ENCODE assay signal across 25 mouse cellular contexts in genomic region chr17:25946349-25946748, GRCm38 (mm10). TPM values are rescaled to one million over a fixed set of nuclear protein-coding genes. Genes with fewer than 3 reads are reported as not detected.
A peak's percentile ranks its signal among the peaks of the same experiment; 100 is the strongest.
DNase-seq lines count a peak whose midpoint lies in the region; ATAC-seq and TF ChIP-seq lines count a peak whose summit lies in the region.
"Had no signal": no experiment of that assay in that cellular context is flagged by ENCODE, and none has a peak within 500 bp of the region (broad histone marks: within the 10 kb centered on the region; RNA-seq: fewer than 3 reads in every experiment).

No protein-coding gene starts in this region.

- no peak for TF ChIP-seq CTCF in heart, adult 2 months (IDR thresholded peaks at IDR 0.05)

- TF ChIP-seq EP300 in heart, adult 2 months (IDR thresholded peaks at IDR 0.05; ENCODE audit: insufficient read depth, low read depth, low read length): no peak

- intact Hi-C loops in heart, adult 2 months (cut with DNase I): no loop called here

- no peaks in the 10 kb centered on the region for H3K79me2 ChIP-seq in heart, adult 2 months (replicated peaks; ENCODE audit: control insufficient read depth, insufficient read depth, low read length)

- H3K9ac ChIP-seq in heart, adult 2 months (ENCODE audit: low read depth, low read length): no peak overlapping the region
- H3K9ac ChIP-seq in kidney, embryonic 16.5 days (replicated peaks; ENCODE audit: low read length): no peak overlapping the region
- H3K9ac ChIP-seq in liver, embryonic 15.5 days: peak overlapping the region; percentile 69
- H3K9ac ChIP-seq: forebrain, postnatal 0 days; hindbrain, embryonic 14.5 days; limb, embryonic 12.5 days; lung, embryonic 14.5 days; neural tube, embryonic 12.5 days had no signal

- TF ChIP-seq POLR2A in heart, adult 2 months (IDR thresholded peaks at IDR 0.05; ENCODE audit: insufficient read depth, low read depth, low read length): no peak

- no peak for ATAC-seq in kidney, embryonic 16.5 days (ENCODE audit: low FRiP score, low TSS enrichment)
- peak; percentile 16; the same call in 1 of the 2 replicates for ATAC-seq in liver, embryonic 15.5 days (ENCODE audit: insufficient read depth)
- ATAC-seq: forebrain, postnatal 0 days had no signal

- no peak for DNase-seq in heart, adult 2 months
- DNase-seq in heart, postnatal 4 days: no peak
- no peak for DNase-seq in kidney, postnatal 14 days
- DNase-seq in limb, embryonic 10.5 days (ENCODE audit: low spot score): no peak
- DNase-seq in layer of hippocampus, postnatal 14 days (ENCODE audit: low spot score in 2 of 2): no peak
- no peak for DNase-seq in gastrocnemius, postnatal 4 days (ENCODE audit: low spot score in 2 of 2)
- DNase-seq: cerebellum, adult 9-10 months; forebrain, postnatal 0 days; layer of hippocampus, adult 9-11 months; lung, embryonic 14.5 days; right cerebral cortex, postnatal 4 days had no signal

- no peaks in the 10 kb centered on the region for H3K36me3 ChIP-seq in heart, adult 2 months (ENCODE audit: control insufficient read depth, insufficient read depth, low read length)
- H3K36me3 ChIP-seq in kidney, embryonic 16.5 days (ENCODE audit: insufficient read depth, low read length): no peaks in the 10 kb centered on the region
- no peaks in the 10 kb centered on the region for H3K36me3 ChIP-seq in limb, embryonic 10.5 days
- no peaks in the 10 kb centered on the region for H3K36me3 ChIP-seq in liver, embryonic 15.5 days (replicated peaks)
- H3K36me3 ChIP-seq: limb, embryonic 12.5 days; neural tube, embryonic 12.5 days had no signal

- no peak overlapping the region for H3K4me3 ChIP-seq in heart, adult 2 months
- H3K4me3 ChIP-seq in kidney, embryonic 16.5 days (ENCODE audit: low read length): no peak overlapping the region
- H3K4me3 ChIP-seq in limb, embryonic 10.5 days: no peak overlapping the region
- peak overlapping the region; percentile 21 for H3K4me3 ChIP-seq in liver, embryonic 15.5 days (replicated peaks)
- H3K4me3 ChIP-seq: gastrocnemius, adult 2 months; limb, embryonic 12.5 days; neural tube, embryonic 12.5 days had no signal

- H3K27me3 ChIP-seq in heart, adult 2 months (ENCODE audit: control insufficient read depth, insufficient read depth, low read length): peaks cover under 1% of the 10 kb centered on the region; the same call in 1 of the 2 replicates
- H3K27me3 ChIP-seq in kidney, embryonic 16.5 days (ENCODE audit: insufficient read depth, low read length): peaks cover 14% of the 10 kb centered on the region
- H3K27me3 ChIP-seq in limb, embryonic 10.5 days (ENCODE audit: low read depth, poor library complexity, severe bottlenecking): peaks cover 21% of the 10 kb centered on the region
- peaks cover 26% of the 10 kb centered on the region for H3K27me3 ChIP-seq in liver, embryonic 15.5 days

- H3K4me2 ChIP-seq in kidney, embryonic 16.5 days (replicated peaks; ENCODE audit: low read depth, low read length): no peak overlapping the region
- H3K4me2 ChIP-seq in liver, embryonic 15.5 days: peak overlapping the region; percentile 79
- H3K4me2 ChIP-seq: hindbrain, embryonic 14.5 days; limb, embryonic 12.5 days; lung, embryonic 14.5 days; midbrain, embryonic 11.5 days; neural tube, embryonic 12.5 days had no signal

- no peaks in the 10 kb centered on the region for H3K9me3 ChIP-seq in kidney, embryonic 16.5 days (ENCODE audit: low read length)
- no peaks in the 10 kb centered on the region for H3K9me3 ChIP-seq in limb, embryonic 10.5 days (replicated peaks)
- H3K9me3 ChIP-seq in liver, embryonic 15.5 days (replicated peaks): no peaks in the 10 kb centered on the region
- H3K9me3 ChIP-seq: limb, embryonic 12.5 days; neural tube, embryonic 12.5 days had no signal

- peak overlapping the region; percentile 55 for H3K27ac ChIP-seq in heart, adult 2 months
- peak overlapping the region; percentile 87 for H3K27ac ChIP-seq in kidney, embryonic 16.5 days (ENCODE audit: low read length)
- H3K27ac ChIP-seq in limb, embryonic 10.5 days: peak overlapping the region; percentile 44; the same call in 1 of the 2 replicates
- peak overlapping the region; percentile 99 for H3K27ac ChIP-seq in liver, embryonic 15.5 days (replicated peaks)
- H3K27ac ChIP-seq: hindbrain, embryonic 14.5 days; limb, embryonic 12.5 days; macrophage; neural tube, embryonic 12.5 days had no signal

- 62% methylated on average over 7 of the region's 7 CpGs for WGBS in heart, adult 2 months
- WGBS in kidney, embryonic 16.5 days: 77% methylated on average over 7 of the region's 7 CpGs
- WGBS in limb, embryonic 10.5 days: 91% methylated on average over 7 of the region's 7 CpGs
- 40% methylated on average over 7 of the region's 7 CpGs for WGBS in liver, embryonic 15.5 days (ENCODE audit: insufficient replicate concordance)

- peaks cover 4% of the 10 kb centered on the region; the same call in 1 of the 2 replicates for H3K4me1 ChIP-seq in heart, adult 2 months (ENCODE audit: control insufficient read depth, insufficient read depth, low read length)
- peaks cover 6% of the 10 kb centered on the region for H3K4me1 ChIP-seq in kidney, embryonic 16.5 days (ENCODE audit: insufficient read depth, low read length)
- peaks cover 36% of the 10 kb centered on the region for H3K4me1 ChIP-seq in limb, embryonic 10.5 days
- H3K4me1 ChIP-seq in liver, embryonic 15.5 days (replicated peaks): peaks cover 72% of the 10 kb centered on the region

RNA-seq across cellular contexts. Expression of gene Nhlrc4, which starts 1.6 kb away (rescaled TPM):
- under 1 TPM; 0.10 to 0.30 TPM for total RNA-seq in heart, adult 2 months (2021)
- polyA plus RNA-seq in heart, adult 2 months (2012; rRNA removed): 0.15 and 2.8 TPM in 2 replicates
- total RNA-seq in heart, postnatal 4 days (2021): not detected
- 1.8 and 3.7 TPM in 2 replicates for polyA plus RNA-seq in kidney, embryonic 16.5 days (2015; fragmentation: Nextera tagmentation; extraction: Ambion mirVana)
- polyA plus RNA-seq in limb, embryonic 10.5 days (2016; fragmentation: Nextera tagmentation; extraction: Ambion mirVana): 0.10 and 0.18 TPM in 2 replicates
- polyA plus RNA-seq in liver, embryonic 15.5 days (2015; fragmentation: Nextera tagmentation; extraction: Ambion mirVana): 6.1 and 6.7 TPM in 2 replicates
- not detected for total RNA-seq in layer of hippocampus, postnatal 14 days (2021)
- total RNA-seq in gastrocnemius, postnatal 4 days (2021): not detected
- total RNA-seq: adrenal gland, postnatal 36 days; forebrain, postnatal 0 days; gastrocnemius, adult 2 months; granulocyte monocyte progenitor cell, adult 5-6 weeks; monocyte, adult 5-6 weeks had no signal
- polyA plus RNA-seq: embryonic facial prominence, embryonic 11.5 days; heart, postnatal 0 days; hindbrain, embryonic 14.5 days; intestine, embryonic 14.5 days; lung, embryonic 14.5 days; macrophage had no signal

RNA-seq across cellular contexts. Expression of gene Pigq, which starts 1.6 kb away (rescaled TPM):
- 10 to 100 TPM; 40.8 to 48.7 TPM for total RNA-seq in heart, adult 2 months (2021)
- polyA plus RNA-seq in heart, adult 2 months (2012; rRNA removed): 74.7 and 115 TPM in 2 replicates
- 10 to 100 TPM; 86.0 to 89.4 TPM for total RNA-seq in heart, postnatal 4 days (2021)
- polyA plus RNA-seq in kidney, embryonic 16.5 days (2015; fragmentation: Nextera tagmentation; extraction: Ambion mirVana): 85.8 and 95.9 TPM in 2 replicates
- polyA plus RNA-seq in limb, embryonic 10.5 days (2016; fragmentation: Nextera tagmentation; extraction: Ambion mirVana): 65.2 and 72.1 TPM in 2 replicates
- 156 and 174 TPM in 2 replicates for polyA plus RNA-seq in liver, embryonic 15.5 days (2015; fragmentation: Nextera tagmentation; extraction: Ambion mirVana)
- 100 to 1,000 TPM; 160 to 168 TPM for total RNA-seq in layer of hippocampus, postnatal 14 days (2021)
- total RNA-seq in gastrocnemius, postnatal 4 days (2021): 10 to 100 TPM; 46.7 to 50.8 TPM

RNA-seq across cellular contexts. Expression of gene A930017K11Rik, which starts 6.0 kb away (rescaled TPM):
- under 1 TPM; 0.27 to 0.37 TPM for total RNA-seq in heart, adult 2 months (2021)
- polyA plus RNA-seq in heart, adult 2 months (2012; rRNA removed): 0.44 and 0.61 TPM in 2 replicates
- not detected for total RNA-seq in heart, postnatal 4 days (2021)
- polyA plus RNA-seq in kidney, embryonic 16.5 days (2015; fragmentation: Nextera tagmentation; extraction: Ambion mirVana): 8.1 and 9.5 TPM in 2 replicates
- polyA plus RNA-seq in limb, embryonic 10.5 days (2016; fragmentation: Nextera tagmentation; extraction: Ambion mirVana): 0.08 and 0.20 TPM in 2 replicates
- 0.23 and 0.37 TPM in 2 replicates for polyA plus RNA-seq in liver, embryonic 15.5 days (2015; fragmentation: Nextera tagmentation; extraction: Ambion mirVana)
- total RNA-seq in layer of hippocampus, postnatal 14 days (2021): under 1 TPM in 1 of 2 experiments, not detected in 1; 0.14 TPM
- total RNA-seq in gastrocnemius, postnatal 4 days (2021): not detected
- total RNA-seq: adrenal gland, postnatal 36 days; gastrocnemius, adult 2 months; granulocyte monocyte progenitor cell, adult 5-6 weeks; monocyte, adult 5-6 weeks had no signal
- polyA plus RNA-seq: heart, postnatal 0 days; macrophage; midbrain, embryonic 11.5 days had no signal

RNA-seq across cellular contexts. Expression of gene Rab40c, which starts 26.8 kb away (rescaled TPM):
- 10 to 100 TPM; 15.2 to 17.6 TPM for total RNA-seq in heart, adult 2 months (2021)
- polyA plus RNA-seq in heart, adult 2 months (2012; rRNA removed): 20.5 and 33.8 TPM in 2 replicates
- total RNA-seq in heart, postnatal 4 days (2021): 10 to 100 TPM; 16.1 to 16.6 TPM
- 33.5 and 33.7 TPM in 2 replicates for polyA plus RNA-seq in kidney, embryonic 16.5 days (2015; fragmentation: Nextera tagmentation; extraction: Ambion mirVana)
- polyA plus RNA-seq in limb, embryonic 10.5 days (2016; fragmentation: Nextera tagmentation; extraction: Ambion mirVana): 37.5 and 37.9 TPM in 2 replicates
- polyA plus RNA-seq in liver, embryonic 15.5 days (2015; fragmentation: Nextera tagmentation; extraction: Ambion mirVana): 6.6 and 8.4 TPM in 2 replicates
- 10 to 100 TPM; 48.6 to 52.2 TPM for total RNA-seq in layer of hippocampus, postnatal 14 days (2021)
- total RNA-seq in gastrocnemius, postnatal 4 days (2021): 10 to 100 TPM; 15.1 to 17.2 TPM

RNA-seq across cellular contexts. Expression of gene Capn15, which starts 39.2 kb away (rescaled TPM):
- 1 to 10 TPM; 6.1 to 7.4 TPM for total RNA-seq in heart, adult 2 months (2021)
- 15.1 and 15.5 TPM in 2 replicates for polyA plus RNA-seq in heart, adult 2 months (2012; rRNA removed)
- 10 to 100 TPM; 13.0 to 16.7 TPM for total RNA-seq in heart, postnatal 4 days (2021)
- 26.0 and 30.7 TPM in 2 replicates for polyA plus RNA-seq in kidney, embryonic 16.5 days (2015; fragmentation: Nextera tagmentation; extraction: Ambion mirVana)
- 38.7 and 38.9 TPM in 2 replicates for polyA plus RNA-seq in limb, embryonic 10.5 days (2016; fragmentation: Nextera tagmentation; extraction: Ambion mirVana)
- polyA plus RNA-seq in liver, embryonic 15.5 days (2015; fragmentation: Nextera tagmentation; extraction: Ambion mirVana): 9.7 and 11.4 TPM in 2 replicates
- 10 to 100 TPM; 44.4 to 46.2 TPM for total RNA-seq in layer of hippocampus, postnatal 14 days (2021)
- total RNA-seq in gastrocnemius, postnatal 4 days (2021): 10 to 100 TPM; 14.2 to 14.5 TPM

Comparison
In these comparisons a context has a peak if more than half of its experiments do, and no peak if none do; other contexts are left out.
1. H3K27ac ChIP-seq: peak in every context shown above with its lines; median percentile 99 in liver, embryonic 15.5 days; 87 in kidney, embryonic 16.5 days; 55 in heart, adult 2 months; 44 in limb, embryonic 10.5 days.